Mouse (Mus musculus) kidney, postnatal 4 days (tissue): ENCODE data around the gene Eps8l3.
A peak's percentile ranks its signal among the peaks of the same experiment; 100 is the strongest.
"Not testable (repeated sequence)": the region's sequence is repeated elsewhere in the genome, so short reads cannot be mapped to it uniquely, and the experiment has no call there.

Source experiments
- DNase-seq, 2 experiments: peaks; one replicate each; pipeline ENCODE4 v3.0.0; 2021; ENCODE audit warnings: mixed read lengths in 2 of 2

The Eps8l3 gene

DNA sequence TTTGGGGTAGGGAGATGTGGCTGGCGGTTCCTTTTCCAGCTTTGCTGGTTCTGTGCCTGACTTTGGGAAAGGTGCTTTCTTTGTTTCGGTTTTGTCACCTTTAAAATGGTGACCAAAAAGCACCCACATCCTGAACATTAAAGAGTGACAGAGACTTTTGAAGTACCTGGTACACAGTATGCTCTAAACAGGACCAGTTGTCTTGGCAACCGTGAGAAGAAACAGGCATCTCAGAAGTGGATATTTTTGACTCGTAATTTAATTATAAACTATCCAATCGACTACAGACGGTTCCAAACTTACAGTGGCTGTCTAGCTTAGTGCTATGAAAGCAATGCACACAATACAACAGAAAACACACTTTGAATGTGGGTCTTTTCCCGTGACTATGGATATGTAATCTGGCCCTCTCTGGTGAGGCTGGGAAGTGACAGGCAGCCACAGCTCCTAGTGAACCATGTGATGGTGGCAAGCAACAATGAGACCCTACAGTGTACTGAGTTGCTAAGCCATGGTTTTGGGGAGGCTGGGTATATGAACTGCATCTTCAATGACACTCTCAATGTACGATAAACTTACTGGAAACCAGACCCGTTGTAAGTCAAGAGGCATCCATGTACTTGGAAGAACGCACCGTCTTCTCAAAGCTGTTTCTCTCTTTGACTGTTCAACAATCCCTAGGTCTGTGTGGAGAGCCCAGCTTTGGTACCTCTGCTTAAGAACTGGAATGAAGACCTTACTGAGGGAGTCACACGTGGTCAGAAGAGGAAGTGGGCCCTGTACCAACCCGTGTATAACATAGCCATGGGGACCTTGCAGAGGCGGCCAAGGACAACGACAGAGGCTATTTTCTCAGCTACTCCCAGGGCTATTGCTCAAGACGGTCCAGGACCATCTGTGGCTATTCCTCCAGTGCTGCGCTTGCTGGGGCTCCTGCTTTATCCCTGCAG is 23.5 kb upstream of the Eps8l3 start:
- no peak for DNase-seq

DNA sequence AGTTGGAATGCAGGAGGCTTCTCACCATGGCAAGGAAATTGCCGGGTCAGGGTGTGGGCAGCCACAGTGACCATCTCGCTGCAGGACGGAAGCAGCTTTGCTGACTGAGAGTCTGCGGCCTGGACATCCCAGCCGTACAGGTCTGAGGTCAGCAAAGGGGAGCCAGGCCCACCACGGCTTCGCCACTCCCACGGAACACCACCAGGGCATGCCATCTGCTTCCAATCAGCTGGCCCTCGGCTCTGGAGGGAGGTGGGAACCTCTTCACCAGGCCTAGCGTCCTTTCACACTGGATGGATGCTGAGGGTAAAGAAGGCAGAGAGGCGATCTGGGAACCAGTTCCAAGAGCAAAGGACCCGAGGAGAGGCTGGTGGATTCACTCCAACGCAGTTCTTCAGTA is 21.7 kb upstream of the Eps8l3 start:
- DNase-seq: peak in 1 of 2 experiments; percentile 27

DNA sequence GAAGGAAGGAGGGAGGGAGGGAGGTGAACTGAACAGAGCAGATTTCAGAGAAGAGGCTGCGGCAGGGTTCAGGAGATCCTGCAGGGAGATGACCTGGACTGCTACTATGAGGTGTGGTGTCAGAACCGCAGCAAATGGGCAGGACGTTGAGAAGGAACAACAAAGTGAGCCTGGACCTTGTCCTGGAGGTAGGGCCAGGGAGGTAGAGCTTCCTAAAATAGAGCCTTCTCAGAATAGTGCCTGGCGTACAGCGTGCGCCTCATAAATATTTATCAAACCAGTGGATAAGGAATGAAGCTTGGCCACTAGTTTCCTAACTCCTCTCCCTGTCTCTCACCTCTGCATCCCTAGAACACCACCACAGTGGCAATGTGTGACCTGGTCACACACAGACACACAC is 19.4 kb upstream of the Eps8l3 start:
- DNase-seq: no peak

DNA sequence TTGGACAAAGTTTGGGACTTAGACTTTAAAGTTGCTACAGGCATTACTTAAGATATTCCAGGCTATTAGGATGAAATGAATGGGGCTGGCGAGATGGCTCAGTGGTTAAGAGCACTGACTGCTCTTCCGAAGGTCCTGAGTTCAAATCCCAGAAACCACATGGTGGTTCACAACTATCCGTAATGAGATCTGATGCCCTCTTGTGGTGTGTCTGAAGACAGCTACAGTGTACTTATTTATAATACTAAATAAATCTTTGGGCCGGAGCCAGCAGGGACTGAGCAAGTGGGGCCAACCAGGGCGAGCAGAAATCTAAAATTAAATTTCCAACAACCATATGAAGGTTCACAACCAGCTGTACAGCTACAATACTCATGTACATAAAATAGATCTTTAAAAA is 15.5 kb upstream of the Eps8l3 start:
- DNase-seq: not testable (repeated sequence)

DNA sequence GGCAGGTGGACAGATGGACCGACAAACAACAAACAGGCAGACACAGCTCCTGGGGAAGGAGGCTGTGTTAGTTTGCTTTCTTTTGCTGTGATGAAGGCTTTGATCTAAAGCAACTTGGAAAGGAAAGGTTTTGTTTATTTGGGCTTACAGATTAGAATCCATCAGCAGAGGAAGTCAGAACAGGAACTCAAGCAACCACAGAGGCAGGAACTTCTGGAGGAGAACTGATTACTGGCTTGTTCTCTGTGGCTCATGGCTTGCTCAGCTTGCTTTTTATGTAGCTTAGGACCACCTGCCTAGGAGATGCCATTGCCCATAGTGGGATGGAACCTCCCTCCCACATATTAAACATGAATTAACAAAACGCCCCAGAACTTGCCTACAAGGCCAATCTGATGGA is 14.6 kb upstream of the Eps8l3 start:
- DNase-seq: no peak

DNA sequence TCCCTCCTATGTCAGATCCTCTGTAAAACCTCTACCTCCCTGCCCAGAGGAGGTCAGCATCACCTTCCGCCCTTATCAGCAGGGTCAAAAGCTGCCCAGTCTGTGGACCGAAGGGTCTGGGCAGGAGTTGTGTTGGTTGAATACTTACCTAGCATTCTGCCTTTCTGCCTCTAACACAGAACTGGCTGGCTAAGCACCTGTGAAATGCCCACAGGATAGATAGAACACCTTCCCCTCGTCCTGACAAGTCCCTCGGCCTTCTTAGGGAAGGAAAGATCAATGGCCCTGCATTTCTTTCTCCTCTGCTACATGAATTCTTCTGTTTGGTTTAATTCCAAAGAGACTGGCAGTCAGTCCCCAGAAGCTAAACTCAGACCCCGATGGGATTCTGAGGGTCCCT is 13.6 kb upstream of the Eps8l3 start:
- no peak for DNase-seq

DNA sequence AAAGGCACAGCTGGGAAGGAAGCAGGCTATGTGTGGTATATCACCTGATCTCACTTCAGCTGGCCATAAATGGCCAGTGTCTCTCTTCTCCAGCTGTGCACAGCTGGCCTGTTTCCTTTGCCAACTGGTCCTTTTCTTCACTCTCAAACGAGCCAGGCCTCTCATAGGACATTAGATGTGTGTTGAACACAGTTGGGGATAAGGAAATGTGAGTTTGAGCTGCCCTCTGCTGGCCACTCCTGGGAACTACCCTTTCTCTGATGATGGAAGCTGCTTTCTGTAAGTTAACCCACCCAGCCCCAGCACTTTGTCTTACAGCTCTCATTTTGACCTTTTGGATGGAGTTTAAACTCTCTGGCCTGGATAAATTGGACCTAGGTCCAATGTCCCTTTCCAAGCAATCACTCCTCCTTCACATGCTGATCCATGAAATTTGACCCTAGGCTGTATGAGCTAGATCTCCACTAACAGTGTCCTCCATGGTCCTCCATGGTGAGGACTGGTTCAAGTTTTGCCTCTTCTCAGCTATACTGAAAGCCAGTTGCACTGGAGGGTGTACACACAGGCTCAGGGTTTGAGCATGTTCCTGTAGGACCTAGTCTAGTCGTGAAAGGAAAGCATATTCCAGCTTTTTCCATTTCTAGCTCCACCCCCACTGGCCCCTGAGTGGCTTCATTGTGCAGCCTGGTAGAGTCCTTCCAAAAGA is 13.0 kb upstream of the Eps8l3 start:
- DNase-seq: peak; percentile 93

DNA sequence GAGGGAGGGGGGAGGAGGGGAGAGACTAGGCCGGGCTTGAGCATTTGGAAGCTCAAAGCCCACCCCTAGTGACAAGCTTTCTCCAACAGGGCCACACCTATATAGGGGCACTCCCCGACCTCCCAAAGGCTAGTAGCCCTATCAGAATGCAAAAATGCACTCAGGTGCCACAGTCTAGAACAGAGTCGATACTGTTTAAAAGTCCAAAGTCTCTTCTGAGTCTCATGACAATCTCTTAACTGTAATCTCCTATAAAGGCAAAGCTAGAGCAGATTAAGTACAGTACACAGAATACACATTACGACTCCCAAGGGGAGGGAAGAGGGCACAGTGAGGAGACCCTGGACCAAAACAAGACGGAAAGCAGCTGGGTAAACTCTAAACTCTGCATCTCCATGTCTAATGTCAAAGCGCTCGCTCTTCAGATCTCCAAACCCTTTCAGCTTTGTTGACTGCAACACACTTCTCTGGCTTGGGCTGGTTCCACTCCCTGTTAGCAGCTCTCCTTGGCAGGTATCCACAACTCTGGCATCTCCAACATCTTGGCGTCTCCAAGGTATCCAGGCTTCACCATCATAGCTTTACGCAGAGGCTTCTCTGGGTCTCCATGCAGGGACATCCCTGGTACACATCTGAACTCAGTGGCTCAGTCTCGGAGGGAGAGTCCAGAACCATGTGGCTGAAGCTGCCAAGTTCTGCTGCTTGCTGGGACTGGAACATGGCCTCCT is 11.5 kb upstream of the Eps8l3 start:
- DNase-seq: peak; percentile 23 to 33

DNA sequence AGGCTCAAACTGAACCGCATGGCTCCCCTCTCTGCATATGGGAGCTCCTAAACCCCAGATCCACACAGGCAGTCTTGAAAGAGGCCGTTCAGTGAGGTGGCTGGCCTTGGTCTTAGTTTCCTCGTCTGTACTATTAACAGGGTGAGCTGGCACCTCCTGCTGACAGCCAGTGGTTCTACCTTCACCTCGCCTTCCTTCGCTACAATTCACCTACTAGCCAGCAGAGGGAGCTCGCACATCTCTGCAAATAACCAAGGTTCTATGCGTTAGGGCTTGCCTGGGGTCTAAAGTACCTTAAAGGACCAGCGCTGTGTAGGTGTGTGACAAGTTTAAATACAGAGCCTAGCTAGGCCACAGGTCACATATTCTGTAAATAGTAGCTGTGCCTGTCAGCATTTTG is 9.9 kb upstream of the Eps8l3 start:
- peak; percentile 89 to 92 for DNase-seq

DNA sequence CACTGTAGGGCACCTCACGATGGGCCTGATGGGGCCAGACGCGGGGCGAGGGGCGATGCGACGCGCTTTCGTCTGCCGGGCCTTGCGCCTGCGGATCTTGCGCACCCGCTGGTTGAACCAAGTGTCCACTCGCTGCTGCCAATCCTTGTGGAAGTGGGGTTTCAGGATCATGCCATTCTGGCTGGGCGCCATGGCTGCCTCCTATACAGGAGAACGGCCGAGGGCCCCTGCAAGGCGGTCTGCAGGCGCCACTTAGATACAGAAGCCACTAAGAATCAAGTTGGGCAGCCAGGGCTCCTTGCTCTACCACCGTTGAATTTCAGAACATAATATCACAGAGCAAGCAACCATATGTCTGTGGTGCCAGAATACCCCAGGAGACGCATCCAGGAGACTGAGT is 8.6 kb upstream of the Eps8l3 start:
- DNase-seq: no peak

DNA sequence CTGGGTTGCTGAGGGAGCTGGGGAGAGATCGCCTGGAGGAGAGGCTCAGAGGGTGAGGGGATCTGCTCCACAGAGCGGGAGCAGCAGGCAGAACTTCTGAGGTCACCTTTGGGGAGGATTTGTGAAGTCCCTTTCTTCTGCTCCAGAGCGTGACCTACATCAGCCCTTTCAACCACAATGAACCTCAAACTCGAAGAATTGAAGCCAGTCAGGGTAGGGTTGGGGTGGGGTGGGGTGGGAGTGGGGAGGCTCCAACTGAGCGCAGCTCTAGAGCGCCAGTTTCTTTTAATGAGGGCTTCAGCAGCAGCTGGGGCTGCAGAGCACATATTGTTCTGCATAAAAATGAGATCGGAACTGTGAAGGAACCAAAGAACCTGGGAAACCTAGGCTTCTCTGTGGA is 7.9 kb upstream of the Eps8l3 start:
- DNase-seq: no peak

DNA sequence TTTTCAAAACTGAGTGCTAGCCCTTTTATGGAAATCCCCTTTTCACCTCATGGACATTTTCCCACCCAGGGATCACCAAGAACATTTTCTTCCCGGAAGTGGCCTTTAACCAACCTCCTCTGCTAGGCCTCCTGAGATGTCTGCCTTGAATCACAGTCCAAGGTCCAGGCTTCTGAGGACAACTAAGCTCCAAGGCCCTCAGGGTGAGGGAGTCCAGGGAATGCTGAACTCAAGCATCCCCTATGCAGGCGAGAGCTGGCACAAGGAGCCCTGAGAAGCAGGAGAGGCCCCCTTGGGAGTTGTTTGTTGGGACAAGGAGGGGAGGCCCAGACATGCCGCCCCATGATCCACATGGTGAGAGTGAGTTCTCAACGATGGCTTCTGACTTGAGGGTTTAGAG is 7.1 kb upstream of the Eps8l3 start:
- peak in 1 of 2 experiments; percentile 25 for DNase-seq

DNA sequence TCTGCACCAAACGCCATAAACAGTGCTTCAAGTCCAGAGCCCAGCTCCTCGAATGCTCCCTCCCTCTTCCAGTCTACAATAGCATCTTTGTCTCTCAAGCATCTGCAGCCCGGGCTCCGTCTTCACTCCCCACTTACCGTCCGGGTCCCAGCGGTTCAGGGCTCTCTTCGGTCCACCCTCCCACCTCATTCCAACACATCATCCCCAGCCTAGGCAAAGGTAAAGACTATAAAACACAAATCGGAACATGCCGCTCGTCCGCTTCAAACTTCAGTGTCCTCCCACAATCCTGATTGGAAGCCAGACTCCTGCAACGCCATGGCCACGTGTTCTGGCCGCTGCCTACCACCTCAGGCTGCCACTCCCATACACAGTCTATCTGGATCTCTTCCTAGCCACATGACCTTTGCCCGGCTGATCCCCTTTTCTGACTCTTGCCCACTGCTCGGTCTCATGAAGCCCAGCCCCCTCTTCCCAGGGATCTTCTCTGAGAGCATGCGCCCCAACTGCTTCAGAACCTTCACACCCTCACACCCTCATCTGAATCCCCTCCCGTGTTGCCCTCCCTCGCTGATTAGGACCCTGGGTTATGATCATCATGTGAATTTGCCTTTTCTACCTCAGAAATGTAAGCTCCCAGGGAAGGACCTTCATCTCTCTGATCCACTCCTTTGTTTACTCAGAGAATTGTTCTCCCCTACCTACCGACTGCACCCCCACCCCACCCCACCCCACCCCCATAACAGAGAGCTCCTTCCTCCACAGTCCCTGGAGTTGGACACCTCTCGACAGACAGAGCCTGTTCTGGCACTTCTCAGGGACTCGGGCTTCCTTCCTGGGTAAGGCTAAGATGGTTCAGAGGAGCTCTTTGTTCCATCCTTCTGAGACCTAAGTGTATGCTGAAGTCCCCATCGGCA is 3.4 kb upstream of the Eps8l3 start:
- DNase-seq: peak in 1 of 2 experiments; percentile 37

DNA sequence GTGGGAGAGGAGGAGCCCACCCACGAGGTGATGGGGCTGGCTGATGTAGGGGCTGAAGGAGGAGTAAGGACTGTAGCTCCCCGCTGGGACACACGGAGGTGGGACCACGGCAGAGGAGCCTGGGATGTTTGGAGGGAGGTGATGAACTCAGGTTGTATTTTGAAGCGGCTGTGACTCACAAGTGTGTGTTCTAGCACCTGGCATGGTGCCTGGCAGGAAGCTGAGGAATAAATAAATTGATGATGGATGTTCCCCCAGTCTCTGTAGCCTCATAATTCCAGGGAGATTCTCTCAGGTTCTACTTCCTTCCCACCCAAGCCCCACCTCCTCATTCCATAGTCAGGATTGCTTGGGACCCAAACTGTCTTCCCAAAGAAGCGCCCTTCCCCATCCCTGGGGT is 1.8 kb upstream of the Eps8l3 start:
- no peak for DNase-seq

DNA sequence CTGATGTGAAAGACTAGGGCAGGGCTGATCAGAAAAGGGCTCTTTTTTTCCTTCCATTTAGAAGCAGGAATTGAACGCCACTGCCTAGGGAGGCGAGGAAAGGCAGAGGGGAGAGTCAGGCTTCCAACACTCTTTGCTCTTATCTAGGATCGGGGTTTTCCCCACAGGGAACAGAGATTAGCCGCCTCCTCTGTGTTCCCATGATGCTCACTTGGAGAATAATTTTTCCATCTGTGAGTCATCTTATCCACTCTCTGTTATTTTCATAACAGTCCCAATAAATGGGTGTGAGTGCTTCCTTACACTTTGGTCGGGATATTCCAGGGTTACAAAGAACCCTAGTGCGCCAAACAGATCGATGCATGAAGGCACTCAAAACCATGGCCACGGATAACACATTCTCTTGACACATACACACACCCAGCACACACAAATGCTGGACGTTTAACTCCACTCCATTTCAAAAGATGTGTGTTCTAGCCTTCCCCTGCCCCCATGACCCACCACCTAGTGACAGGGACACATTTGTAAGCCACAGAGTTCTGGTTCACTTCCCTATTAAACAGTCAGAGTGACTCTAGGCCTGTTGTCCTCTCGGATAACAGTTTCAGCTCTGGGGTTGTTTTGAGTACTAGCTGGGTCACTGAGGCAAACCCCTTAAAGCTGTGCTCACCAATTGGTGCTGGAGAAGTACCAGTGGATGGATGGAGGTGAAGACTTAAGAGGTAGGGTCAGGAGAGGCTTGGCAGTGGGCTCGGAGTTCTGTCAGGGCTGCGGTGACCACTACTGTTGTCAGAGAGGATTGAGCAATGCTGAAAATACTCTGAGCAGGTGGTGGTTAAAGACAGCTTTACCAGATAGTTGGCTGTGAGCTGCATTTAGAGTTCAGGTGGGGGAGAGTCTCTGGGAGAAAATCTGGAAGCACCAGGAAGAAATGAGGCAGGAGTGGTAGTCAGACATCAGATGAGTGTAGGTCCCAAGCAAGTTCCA is 1.0 kb downstream of the Eps8l3 start:
- no peak for DNase-seq

DNA sequence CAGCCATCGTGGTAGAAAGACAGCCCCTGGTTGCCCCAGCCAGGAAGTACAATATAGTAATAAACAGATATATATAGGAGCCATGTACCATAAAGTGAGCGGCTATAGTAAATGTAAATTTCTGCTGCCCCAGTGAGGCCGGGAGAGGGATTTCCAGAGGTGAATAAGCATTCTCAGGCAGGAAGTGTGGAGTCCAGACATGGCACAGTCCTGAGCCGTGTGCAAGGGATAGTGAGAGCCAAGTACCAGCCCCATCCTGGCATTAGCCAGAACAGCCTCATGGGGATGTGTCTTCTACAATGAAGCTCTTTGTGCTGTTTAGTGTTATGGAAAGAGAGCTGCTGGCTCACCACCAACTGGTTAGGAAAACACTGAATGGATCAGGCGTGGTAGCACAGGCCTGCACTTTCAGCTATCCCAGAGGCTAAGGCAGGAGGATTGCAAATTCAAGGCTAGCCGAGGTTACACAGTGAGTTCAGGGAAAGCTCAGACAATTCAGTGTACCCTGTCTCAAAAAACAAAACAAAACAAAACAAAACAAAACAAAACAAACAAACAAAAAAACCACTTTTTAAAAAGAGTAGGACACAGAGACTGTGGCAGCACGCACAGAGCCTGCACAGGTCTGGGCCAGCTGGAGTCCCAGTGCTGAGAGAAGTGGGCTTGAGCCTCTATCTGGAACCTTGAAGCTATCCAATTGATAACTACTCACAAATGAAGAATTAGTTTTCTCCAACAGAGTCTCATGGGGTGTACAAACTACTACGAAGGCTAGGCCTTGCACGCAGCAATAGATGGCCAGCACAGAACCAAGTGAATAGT is 10.9 kb downstream of the Eps8l3 start:
- DNase-seq: no peak

DNA sequence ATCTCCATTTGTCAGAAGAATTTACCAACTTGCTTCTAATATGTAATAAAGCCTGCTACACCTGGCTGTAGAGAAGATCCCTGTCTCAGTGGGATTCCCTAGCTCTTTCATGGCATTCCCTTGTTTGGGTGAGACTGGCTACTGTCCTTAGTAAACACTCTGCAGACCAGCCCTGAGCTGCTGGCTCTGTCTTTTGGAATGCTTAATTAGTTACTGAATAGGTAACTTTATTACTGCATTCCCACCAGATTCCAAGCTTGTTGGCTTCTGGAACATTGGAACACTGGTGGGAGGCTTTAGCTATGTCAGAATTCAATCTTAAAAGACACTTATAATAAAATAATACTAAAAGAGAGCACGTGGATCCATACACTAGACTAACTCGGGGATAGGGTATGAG is 12.2 kb downstream of the Eps8l3 start:
- not testable (repeated sequence) for DNase-seq

DNA sequence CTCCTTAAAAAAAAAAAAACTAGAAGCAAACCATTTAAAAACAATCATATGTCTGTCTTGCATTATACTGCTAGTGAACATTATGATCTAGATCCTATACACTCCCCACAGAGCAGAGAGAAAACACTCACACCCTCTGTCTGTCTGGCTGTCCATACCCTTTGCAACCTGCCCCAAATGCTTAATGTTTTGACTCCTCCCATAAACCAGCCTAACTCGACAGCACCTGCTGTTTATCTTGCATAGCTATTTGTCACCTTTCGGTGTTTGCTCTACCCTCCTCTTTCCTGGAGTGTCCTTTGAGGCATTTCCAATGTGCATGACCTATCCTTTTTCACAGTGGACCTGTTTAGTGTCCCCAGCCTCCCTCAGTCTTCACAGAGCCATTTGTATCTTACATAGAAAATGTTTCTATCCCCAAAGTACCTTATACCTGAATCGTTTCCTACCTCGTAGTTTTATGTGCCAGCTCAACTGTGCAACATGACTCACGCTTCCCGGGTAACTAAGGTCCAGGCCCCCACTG is 18.2 kb downstream of the Eps8l3 start:
- no peak for DNase-seq

DNA sequence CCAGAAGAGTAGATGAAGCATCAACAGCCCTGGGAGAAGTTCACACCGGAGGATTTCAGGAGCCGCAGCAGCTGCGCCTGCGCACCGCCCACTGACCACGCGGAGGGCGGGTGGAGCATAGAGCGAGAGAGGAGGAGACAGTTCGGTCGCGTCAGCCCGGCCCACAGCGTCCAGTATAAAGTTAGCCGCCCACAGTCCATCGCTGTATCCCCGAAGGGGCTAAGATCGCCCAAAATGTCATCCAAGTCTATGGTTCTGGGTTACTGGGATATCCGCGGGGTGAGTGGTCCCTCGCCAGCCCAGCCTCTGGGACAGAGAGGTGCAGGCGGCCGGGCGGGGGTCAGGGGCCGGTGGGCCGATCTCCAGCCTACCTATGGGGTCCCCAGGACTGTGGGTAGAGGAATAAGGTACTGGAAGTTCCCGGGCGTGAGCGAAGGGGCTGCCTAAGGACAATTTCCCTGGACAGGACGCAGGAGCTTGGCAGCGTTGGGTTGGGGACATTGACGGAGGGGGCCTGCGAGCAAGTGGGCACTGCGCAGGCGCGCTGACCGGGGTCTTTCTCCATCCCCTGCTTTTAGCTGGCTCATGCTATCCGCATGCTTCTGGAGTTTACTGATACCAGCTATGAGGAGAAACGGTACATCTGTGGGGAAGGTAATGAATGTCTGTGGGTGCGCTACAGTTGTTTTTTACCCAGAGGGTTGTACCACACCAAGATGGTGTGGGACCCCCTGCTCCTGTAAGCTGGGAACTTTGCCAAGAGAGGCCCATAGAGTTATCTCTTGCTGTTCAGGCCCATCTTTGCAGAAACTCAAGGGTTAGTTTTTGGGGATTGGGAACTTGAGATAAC is 18.9 kb downstream of the Eps8l3 start, which contains the start of gene Gstm5:
TSS of gene Gstm5 (plus strand) at position 102 of the 850 bp plus-strand sequence.
- DNase-seq: peak; percentile 88 to 92
